In genomic region chr8:116732684-116733647, GRCm38 (mm10) we compare ENCODE assay signal across 8 mouse cellular contexts. TPM values are rescaled to one million over a fixed set of nuclear protein-coding genes. Genes with fewer than 3 reads are reported as not detected.
A peak's percentile ranks its signal among the peaks of the same experiment; 100 is the strongest.
DNase-seq lines count a peak whose midpoint lies in the region; ATAC-seq and TF ChIP-seq lines count a peak whose summit lies in the region.

Gene Cdyl2, minus strand, starts transcription at chr8:116732991.

- H3K9ac ChIP-seq in forebrain, embryonic 16.5 days (replicated peaks; ENCODE audit: low read depth, low read length), result peak within 1 kb of the TSS; percentile 86
- peak within 1 kb of the TSS; percentile 75 for H3K9ac ChIP-seq in liver, postnatal 0 days (replicated peaks)
- H3K9ac ChIP-seq in neural tube, embryonic 13.5 days, result peak within 1 kb of the TSS; percentile 87

- H3K4me1 ChIP-seq in forebrain, embryonic 16.5 days (replicated peaks; ENCODE audit: control insufficient read depth, insufficient read depth, low read length), result peaks cover 7% of the 10 kb centered on the region
- peaks cover 9% of the 10 kb centered on the region for H3K4me1 ChIP-seq in liver, postnatal 0 days (ENCODE audit: insufficient read depth)
- H3K4me1 ChIP-seq in neural tube, embryonic 13.5 days (replicated peaks), result peaks cover 13% of the 10 kb centered on the region

- no peak for TF ChIP-seq CTCF in liver, postnatal 0 days (IDR thresholded peaks at IDR 0.05; ENCODE audit: low read depth)

- peak within 1 kb of the TSS; percentile 84 for H3K4me2 ChIP-seq in forebrain, embryonic 16.5 days (ENCODE audit: low read length)
- peak within 1 kb of the TSS; percentile 89 for H3K4me2 ChIP-seq in liver, postnatal 0 days (ENCODE audit: low read depth, low read length)
- H3K4me2 ChIP-seq in neural tube, embryonic 13.5 days, result peak within 1 kb of the TSS; percentile 81

- H3K9me3 ChIP-seq in forebrain, embryonic 16.5 days (ENCODE audit: control insufficient read depth, low read length), result peaks cover 2% of the 10 kb centered on the region; the same call in 1 of the 2 replicates
- no peaks in the 10 kb centered on the region for H3K9me3 ChIP-seq in liver, postnatal 0 days (ENCODE audit: low read length)
- peaks cover 11% of the 10 kb centered on the region for H3K9me3 ChIP-seq in neural tube, embryonic 13.5 days

- peak within 1 kb of the TSS; percentile 78 for H3K27ac ChIP-seq in forebrain, embryonic 16.5 days (ENCODE audit: low read length)
- H3K27ac ChIP-seq in liver, postnatal 0 days (ENCODE audit: low read depth), result peak within 1 kb of the TSS; percentile 82
- peak within 1 kb of the TSS; percentile 91 for H3K27ac ChIP-seq in neural tube, embryonic 13.5 days (replicated peaks)

- TF ChIP-seq EP300 in liver, postnatal 0 days (IDR thresholded peaks at IDR 0.05; ENCODE audit: low read depth), result no peak

- intact Hi-C loops in heart, postnatal 25 days (cut with DNase I), result loop anchor here (10.0 kb wide), 1 partner anchor 228 kb away; the partner anchor contains the start of gene Dynlrb2

- peak; percentile 77 for ATAC-seq in cerebellum, adult (ENCODE audit: insufficient number of reproducible peaks, low FRiP score, low TSS enrichment)
- ATAC-seq in forebrain, embryonic 16.5 days, result peak; percentile 93
- ATAC-seq in liver, postnatal 0 days, result peak; percentile 85
- ATAC-seq in neural tube, embryonic 13.5 days (ENCODE audit: low read depth), result peak; percentile 88

- WGBS in forebrain, embryonic 16.5 days, result 0% methylated on average over 107 of the region's 129 CpGs
- WGBS in liver, postnatal 0 days (ENCODE audit: insufficient replicate concordance), result 2% methylated on average over 68 of the region's 129 CpGs
- under 1% methylated on average over 105 of the region's 129 CpGs for WGBS in neural tube, embryonic 13.5 days

- H3K27me3 ChIP-seq in forebrain, embryonic 16.5 days (replicated peaks; ENCODE audit: control insufficient read depth, insufficient read depth, low read length), result no peaks in the 10 kb centered on the region
- peaks cover 9% of the 10 kb centered on the region; the same call in 1 of the 2 replicates for H3K27me3 ChIP-seq in liver, postnatal 0 days (ENCODE audit: insufficient read depth, low read length)
- peaks cover 17% of the 10 kb centered on the region for H3K27me3 ChIP-seq in neural tube, embryonic 13.5 days

- H3K4me3 ChIP-seq in forebrain, embryonic 16.5 days (replicated peaks; ENCODE audit: low read length), result peak within 1 kb of the TSS; percentile 82
- H3K4me3 ChIP-seq in liver, postnatal 0 days (ENCODE audit: low read depth, low read length), result peak within 1 kb of the TSS; percentile 80
- H3K4me3 ChIP-seq in neural tube, embryonic 13.5 days, result peak within 1 kb of the TSS; percentile 80

- peak; percentile 64 to 72 for DNase-seq in CD8-positive naive resting alpha-beta T cell, adult 2 months (ENCODE audit: low read depth in 2 of 2, low spot score in 2 of 2)
- peak; percentile 65 for DNase-seq in heart, postnatal 25 days (ENCODE audit: low spot score)
- DNase-seq in layer of hippocampus, adult 11-12 months (ENCODE audit: low spot score), result peak; percentile 90
- DNase-seq in liver, postnatal 0 days, result peak; percentile 76
- peak; percentile 73 for DNase-seq in telencephalon, adult 2 months (ENCODE audit: low read depth, low spot score)

- H3K36me3 ChIP-seq in forebrain, embryonic 16.5 days (ENCODE audit: control insufficient read depth, insufficient read depth), result no peaks in the 10 kb centered on the region; the same call in 1 of the 2 replicates
- H3K36me3 ChIP-seq in liver, postnatal 0 days (replicated peaks; ENCODE audit: insufficient read depth, low read length), result no peaks in the 10 kb centered on the region
- H3K36me3 ChIP-seq in neural tube, embryonic 13.5 days, result peaks cover 10% of the 10 kb centered on the region

RNA-seq across cellular contexts. Expression of gene Cdyl2, which starts in this region (rescaled TPM):
- 8.6 and 8.9 TPM in 2 replicates for polyA plus RNA-seq in forebrain, embryonic 16.5 days (2015; fragmentation: Nextera tagmentation; extraction: Ambion mirVana)
- total RNA-seq in heart, postnatal 25 days (2021), result 1 to 10 TPM; 4.1 to 4.6 TPM
- 1.8 and 2.3 TPM in 2 replicates for polyA plus RNA-seq in liver, postnatal 0 days (2015; fragmentation: Nextera tagmentation; extraction: Ambion mirVana)
- polyA plus RNA-seq in neural tube, embryonic 13.5 days (2015; fragmentation: Nextera tagmentation; extraction: Ambion mirVana), result 9.2 and 9.7 TPM in 2 replicates

Comparison
In these comparisons a context has a peak if more than half of its experiments do, and no peak if none do; other contexts are left out.
1. Peak in every context shown above with its lines: DNase-seq, ATAC-seq, H3K4me3 ChIP-seq and H3K27ac ChIP-seq.